Mouse (Mus musculus) intestine, embryonic 16.5 days (tissue): ENCODE results near the gene Tmem108. TPM values are rescaled to one million over a fixed set of nuclear protein-coding genes. Genes with fewer than 3 reads are reported as not detected.
A peak's percentile ranks its signal among the peaks of the same experiment; 100 is the strongest.

Source experiments
- ATAC-seq: fragments of 200-750 bp; cut with Nextera tagmentation; 2 replicates; pipeline ENCODE4 v1.8.0; 2017; ENCODE audit warnings: moderate TSS enrichment, moderate library complexity
- H3K27ac ChIP-seq: fragments of 300-500 bp; sonication (generic); 2 replicates; pipeline ENCODE4 v1.5.1; 2014; ENCODE audit warnings: mild to moderate bottlenecking, low read length
- H3K27me3 ChIP-seq: fragments of 300-500 bp; sonication (generic); replicated peaks from 2 replicates; pipeline ENCODE4 v1.6.1; 2014; ENCODE audit warnings: low read length, control low read depth, mixed read lengths; ENCODE audit not compliant: control insufficient read depth, insufficient read depth
- H3K36me3 ChIP-seq: fragments of 300-500 bp; sonication (generic); 2 replicates; pipeline ENCODE4 v1.6.1; 2014; ENCODE audit warnings: low read length, control low read depth; ENCODE audit not compliant: control insufficient read depth, insufficient read depth
- H3K4me1 ChIP-seq: fragments of 300-500 bp; sonication (generic); 2 replicates; pipeline ENCODE4 v1.6.1; 2014; ENCODE audit warnings: low read length, control low read depth, mixed read lengths; ENCODE audit not compliant: control insufficient read depth, insufficient read depth
- H3K4me2 ChIP-seq: fragments of 300-500 bp; sonication (generic); 2 replicates; pipeline ENCODE4 v1.6.1; 2014; ENCODE audit warnings: low read depth, low read length, control low read depth
- H3K4me3 ChIP-seq: fragments of 300-500 bp; sonication (generic); 2 replicates; pipeline ENCODE4 v1.5.1; 2014; ENCODE audit warnings: mild to moderate bottlenecking, low read length
- H3K9ac ChIP-seq: fragments of 300-500 bp; sonication (generic); 2 replicates; pipeline ENCODE4 v1.6.1; 2014; ENCODE audit warnings: low read depth, low read length
- H3K9me3 ChIP-seq: fragments of 300-500 bp; sonication (generic); 2 replicates; pipeline ENCODE4 v1.6.1; 2016; ENCODE audit warnings: low read length, control low read depth; ENCODE audit not compliant: control insufficient read depth
- WGBS: fragments of 180-500 bp; shearing (Covaris S2); extraction: QIAGEN DNeasy Blood & Tissue Kit; methylation state at CpG from one replicate; pipeline ENCODE4 v1.1.7; 2014; 5-methylcytosine and 5-hydroxymethylcytosine counted together
- polyA plus RNA-seq: library from polyadenylated mRNA; unstranded; fragments of >200 nt; fragmentation: Nextera tagmentation; extraction: Ambion mirVana; gene quantifications from 2 replicates; pipeline ENCODE4 v1.2.1, GENCODE M21; 2015

The Tmem108 gene
- polyA plus RNA-seq, 1 experiment from 2014 or later, result 7.2 TPM

GRCm38 (mm10) chr9:103494346-103495020 lies 267.2 kb downstream of the Tmem108 start:
- H3K27ac ChIP-seq, result no peak overlapping the region
- peak; percentile 88 for ATAC-seq
- 31% methylated on average over 7 of the region's 7 CpGs for WGBS

GRCm38 (mm10) chr9:103491985-103492384 lies 269.7 kb downstream of the Tmem108 start:
- 0 out of 2 replicates have a peak, but pooled peaks cover 5% of the 10 kb centered on the region for H3K4me1 ChIP-seq
- H3K9ac ChIP-seq, result no peak overlapping the region
- H3K27ac ChIP-seq, result no peak overlapping the region
- no peak overlapping the region for H3K4me2 ChIP-seq
- WGBS, result 80% methylated on average over 8 of the region's 8 CpGs
- ATAC-seq, result no peak
- no peak overlapping the region for H3K4me3 ChIP-seq
- H3K27me3 ChIP-seq, result no peaks in the 10 kb centered on the region
- no peaks in the 10 kb centered on the region for H3K9me3 ChIP-seq
- H3K36me3 ChIP-seq, result no peaks in the 10 kb centered on the region

More at GRCm38 (mm10) chr9:103494346-103495020, 267.2 kb downstream of the Tmem108 start:
- H3K9ac ChIP-seq, result no peak overlapping the region
- 0 out of 2 replicates have a peak, but pooled peaks cover 5% of the 10 kb centered on the region for H3K4me1 ChIP-seq
- no peaks in the 10 kb centered on the region for H3K36me3 ChIP-seq
- H3K4me3 ChIP-seq, result no peak overlapping the region
- no peaks in the 10 kb centered on the region for H3K9me3 ChIP-seq
- H3K4me2 ChIP-seq, result no peak overlapping the region
- H3K27me3 ChIP-seq, result no peaks in the 10 kb centered on the region

- Histone ChIP-seq H3K27ac (no peak overlapping the region), H3K9me3 (no peaks in the 10 kb centered on the region), H3K36me3 (no peaks in the 10 kb centered on the region), H3K4me1 (peaks cover 8% of the 10 kb centered on the region; the same call in 1 of the 2 replicates), H3K4me3 (no peak overlapping the region), H3K9ac (no peak overlapping the region), H3K4me2 (no peak overlapping the region), H3K27me3 (no peaks in the 10 kb centered on the region)
- WGBS, result 19% methylated on average over 2 of the region's 2 CpGs
- ATAC-seq, result peak; percentile 56
Measured at GRCm38 (mm10) chr9:103490439-103490838, 271.2 kb downstream of the Tmem108 start.

- no peaks in the 10 kb centered on the region for H3K36me3 ChIP-seq
- ATAC-seq, result no peak
- H3K27me3 ChIP-seq, result no peaks in the 10 kb centered on the region
- WGBS, result 75% methylated on average over 4 of the region's 4 CpGs
- H3K9ac ChIP-seq, result no peak overlapping the region
- H3K9me3 ChIP-seq, result no peaks in the 10 kb centered on the region
- no peak overlapping the region for H3K4me2 ChIP-seq
- H3K4me1 ChIP-seq, result peaks cover 8% of the 10 kb centered on the region; the same call in 1 of the 2 replicates
- H3K4me3 ChIP-seq, result no peak overlapping the region
- H3K27ac ChIP-seq, result no peak overlapping the region
Measured at GRCm38 (mm10) chr9:103489883-103490282, 271.8 kb downstream of the Tmem108 start.

- H3K4me2 ChIP-seq, result no peak overlapping the region
- 61% methylated on average over 7 of the region's 7 CpGs for WGBS
- no peak for ATAC-seq
Measured at GRCm38 (mm10) chr9:103489096-103489495, 272.5 kb downstream of the Tmem108 start.

GRCm38 (mm10) chr9:103486262-103486661 lies 275.4 kb downstream of the Tmem108 start:
- 82% methylated on average over 6 of the region's 6 CpGs for WGBS
- ATAC-seq, result no peak
- H3K27me3 ChIP-seq, result no peaks in the 10 kb centered on the region

More at GRCm38 (mm10) chr9:103489096-103489495, 272.5 kb downstream of the Tmem108 start:
- no peaks in the 10 kb centered on the region for H3K9me3 ChIP-seq
- no peaks in the 10 kb centered on the region for H3K36me3 ChIP-seq
- no peak overlapping the region for H3K9ac ChIP-seq
- H3K27me3 ChIP-seq, result no peaks in the 10 kb centered on the region
- H3K27ac ChIP-seq, result no peak overlapping the region
- no peak overlapping the region for H3K4me3 ChIP-seq
- peaks cover 3% of the 10 kb centered on the region; the same call in 1 of the 2 replicates for H3K4me1 ChIP-seq

DNA sequence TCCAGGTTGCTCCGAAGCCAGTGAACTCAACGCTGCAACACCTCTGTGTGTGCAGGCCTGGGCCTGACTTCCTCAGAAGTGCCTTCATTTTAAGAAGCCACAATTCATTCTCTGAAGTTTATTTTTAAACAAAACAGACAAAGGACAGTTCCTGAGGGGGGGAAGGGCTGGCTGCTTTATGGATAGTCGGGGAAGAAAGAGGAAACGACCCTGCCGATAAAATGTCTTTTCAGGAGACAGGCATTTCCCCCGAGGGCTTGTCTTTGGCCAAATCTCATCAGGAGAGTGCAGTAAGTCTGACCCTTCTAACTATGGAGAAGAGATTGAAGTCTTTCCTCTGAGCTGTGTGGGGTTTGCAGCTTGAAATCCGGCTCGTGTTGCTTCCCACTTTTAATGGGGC lies 276.0 kb downstream of the Tmem108 start:
- Histone ChIP-seq H3K9ac (no peak overlapping the region), H3K27ac (no peak overlapping the region), H3K4me1 (peaks cover 3% of the 10 kb centered on the region; the same call in 1 of the 2 replicates), H3K4me3 (no peak overlapping the region), H3K27me3 (no peaks in the 10 kb centered on the region), H3K36me3 (no peaks in the 10 kb centered on the region), H3K4me2 (no peak overlapping the region), H3K9me3 (no peaks in the 10 kb centered on the region)
- WGBS, result 30% methylated on average over 8 of the region's 8 CpGs
- no peak for ATAC-seq

More at GRCm38 (mm10) chr9:103486262-103486661, 275.4 kb downstream of the Tmem108 start:
- Histone ChIP-seq H3K4me1 (peaks cover 3% of the 10 kb centered on the region; the same call in 1 of the 2 replicates), H3K4me2 (no peak overlapping the region), H3K9ac (no peak overlapping the region), H3K4me3 (no peak overlapping the region), H3K36me3 (no peaks in the 10 kb centered on the region), H3K9me3 (no peaks in the 10 kb centered on the region), H3K27ac (no peak overlapping the region)

- 55% methylated on average over 8 of the region's 8 CpGs for WGBS
- Histone ChIP-seq H3K4me1 (peaks cover 2% of the 10 kb centered on the region; the same call in 1 of the 2 replicates), H3K36me3 (no peaks in the 10 kb centered on the region), H3K9ac (no peak overlapping the region), H3K9me3 (no peaks in the 10 kb centered on the region), H3K4me3 (no peak overlapping the region), H3K27ac (no peak overlapping the region), H3K4me2 (no peak overlapping the region), H3K27me3 (no peaks in the 10 kb centered on the region)
- ATAC-seq, result peak; percentile 37; the same call in 1 of the 2 replicates
Measured at GRCm38 (mm10) chr9:103480603-103481220, 280.9 kb downstream of the Tmem108 start.

GRCm38 (mm10) chr9:103480044-103480576 lies 281.5 kb downstream of the Tmem108 start, which contains the start of gene Bfsp2:
Gene Bfsp2, minus strand, starts transcription at chr9:103480420.
- Histone ChIP-seq H3K4me3 (no peak within 1 kb of the TSS), H3K4me2 (no peak within 1 kb of the TSS), H3K4me1 (no peaks in the 10 kb centered on the region), H3K9me3 (no peaks in the 10 kb centered on the region), H3K27ac (no peak within 1 kb of the TSS), H3K36me3 (no peaks in the 10 kb centered on the region), H3K27me3 (no peaks in the 10 kb centered on the region), H3K9ac (no peak within 1 kb of the TSS)
- WGBS, result 78% methylated on average over 9 of the region's 9 CpGs
- ATAC-seq, result no peak
